Mouse (Mus musculus) right cerebral cortex, postnatal 25 days (tissue): ENCODE measurements around the gene Chrna5.
"Not testable (repeated sequence)": the region's sequence is repeated elsewhere in the genome, so short reads cannot be mapped to it uniquely, and the experiment has no call there.

Experiments used
- DNase-seq: peaks from one replicate; pipeline ENCODE4 v3.0.0; 2022

Gene Chrna5

GRCm38 (mm10) chr9:54980674-54981073 lies at the start of gene Chrna5:
Gene Chrna5 (plus strand): TSS chr9:54980880.
- DNase-seq, result no peak

GRCm38 (mm10) chr9:54931765-54932164 lies 48.9 kb upstream of the Chrna5 start:
- no peak for DNase-seq

- no peak for DNase-seq
Measured at GRCm38 (mm10) chr9:54932379-54932778, 48.3 kb upstream of the Chrna5 start.

- DNase-seq, result no peak
Measured at GRCm38 (mm10) chr9:54942071-54942470, 38.6 kb upstream of the Chrna5 start.

- no peak for DNase-seq
Measured at GRCm38 (mm10) chr9:54944467-54944866, 36.2 kb upstream of the Chrna5 start.

GRCm38 (mm10) chr9:54946256-54946655 lies 34.4 kb upstream of the Chrna5 start:
- no peak for DNase-seq

- DNase-seq, result no peak
Measured at GRCm38 (mm10) chr9:54949465-54949864, 31.2 kb upstream of the Chrna5 start.

- not testable (repeated sequence) for DNase-seq
Measured at GRCm38 (mm10) chr9:54950162-54950561, 30.5 kb upstream of the Chrna5 start.

- peak; percentile 88 for DNase-seq
Measured at GRCm38 (mm10) chr9:54950575-54951321, 29.9 kb upstream of the Chrna5 start, which contains the start of the genes Psma4 and AY074887. Gene Psma4 (plus strand): TSS chr9:54950790. Gene AY074887 (minus strand): TSS chr9:54950998.

GRCm38 (mm10) chr9:54961059-54961458 lies 19.6 kb upstream of the Chrna5 start:
- DNase-seq, result no peak

- no peak for DNase-seq
Measured at GRCm38 (mm10) chr9:54963669-54964068, 17.0 kb upstream of the Chrna5 start.

- DNase-seq, result no peak
Measured at GRCm38 (mm10) chr9:54969972-54970637, 10.6 kb upstream of the Chrna5 start.

GRCm38 (mm10) chr9:54981291-54982191 lies 861 bp downstream of the Chrna5 start:
- DNase-seq, result peak; percentile 12

GRCm38 (mm10) chr9:54982401-54982800 lies 1.7 kb downstream of the Chrna5 start:
- no peak for DNase-seq

GRCm38 (mm10) chr9:54990362-54990761 lies 9.7 kb downstream of the Chrna5 start:
- DNase-seq, result no peak

GRCm38 (mm10) chr9:54994381-54994780 lies 13.7 kb downstream of the Chrna5 start:
- DNase-seq, result no peak

- no peak for DNase-seq
Measured at GRCm38 (mm10) chr9:54995645-54996044, 15.0 kb downstream of the Chrna5 start.

GRCm38 (mm10) chr9:55003609-55004008 lies 22.9 kb downstream of the Chrna5 start:
- DNase-seq, result no peak

GRCm38 (mm10) chr9:55009692-55010091 lies 29.0 kb downstream of the Chrna5 start:
- no peak for DNase-seq

- no peak for DNase-seq
Measured at GRCm38 (mm10) chr9:55010588-55011350, 30.1 kb downstream of the Chrna5 start.

- DNase-seq, result no peak
Measured at GRCm38 (mm10) chr9:55016926-55017325, 36.2 kb downstream of the Chrna5 start.

- DNase-seq, result no peak
Measured at GRCm38 (mm10) chr9:55023326-55023725, 42.6 kb downstream of the Chrna5 start.
